Mouse (Mus musculus) stomach, postnatal 0 days (tissue): Measurements from ENCODE around the gene Arpc2.

Experiments used
- CTCF ChIP-seq: IDR thresholded peaks from 2 replicates; pipeline ENCODE4 v1.5.1; 2016; ENCODE audit warnings: antibody characterized with exemption, low read depth, mild to moderate bottlenecking, moderate library complexity
- EP300 ChIP-seq: optimal IDR thresholded peaks from 2 replicates; pipeline ENCODE3; 2016; ENCODE audit warnings: antibody characterized with exemption

DNA sequence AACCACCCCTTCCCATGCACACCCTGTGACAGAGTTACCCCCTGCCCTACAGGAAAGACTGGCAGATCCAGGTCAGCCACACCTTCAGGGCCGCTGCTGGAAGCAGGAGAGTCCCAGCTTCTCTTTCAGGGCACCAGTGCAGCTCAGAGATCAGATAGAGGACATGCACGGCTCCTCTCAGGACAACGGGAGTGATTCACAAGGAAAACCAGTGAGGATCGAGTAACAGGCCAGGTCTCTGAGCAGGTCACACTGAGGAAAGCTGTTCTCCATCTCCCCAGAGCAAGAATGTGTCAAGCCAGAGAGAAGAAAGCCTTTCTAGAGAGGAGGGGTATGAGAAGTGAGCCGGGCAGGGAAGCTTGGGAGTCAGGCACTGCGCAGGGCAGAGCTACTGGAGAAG lies 60.6 kb downstream of the Arpc2 start:
- TF ChIP-seq CTCF: no peak
- TF ChIP-seq EP300: no peak
